Mouse (Mus musculus) limb, embryonic 11.5 days (tissue): ENCODE data around the gene Rbms3. TPM values are rescaled to one million over a fixed set of nuclear protein-coding genes. Genes with fewer than 3 reads are reported as not detected.

Experiments used
- ATAC-seq: fragments of 200-750 bp; cut with Nextera tagmentation; 2 replicates; pipeline ENCODE4 v1.8.0; 2017; ENCODE audit warnings: low read depth; ENCODE audit not compliant: insufficient number of reproducible peaks, low FRiP score, low TSS enrichment
- DNase-seq: peaks from one replicate; pipeline ENCODE4 v3.0.0-alpha.2; 2015; ENCODE audit warnings: low spot score
- H3K27ac ChIP-seq: fragments of 300-500 bp; sonication (generic); replicated peaks from 2 replicates; pipeline ENCODE4 v1.5.1; 2014; ENCODE audit warnings: low read depth, mild to moderate bottlenecking, low read length
- H3K27me3 ChIP-seq: fragments of 300-500 bp; sonication (generic); 2 replicates; pipeline ENCODE4 v1.6.1; 2014; ENCODE audit warnings: mild to moderate bottlenecking, low read length, mixed read lengths; ENCODE audit not compliant: control insufficient read depth, insufficient read depth
- H3K36me3 ChIP-seq: fragments of 300-500 bp; sonication (generic); 2 replicates; pipeline ENCODE4 v1.6.1; 2014; ENCODE audit warnings: mild to moderate bottlenecking, low read length, moderate library complexity, mixed read lengths; ENCODE audit not compliant: control insufficient read depth, insufficient read depth
- H3K4me1 ChIP-seq: fragments of 300-500 bp; sonication (generic); 2 replicates; pipeline ENCODE4 v1.6.1; 2014; ENCODE audit warnings: low read length, mixed read lengths; ENCODE audit not compliant: control insufficient read depth, insufficient read depth
- H3K4me2 ChIP-seq: fragments of 300-500 bp; sonication (generic); 2 replicates; pipeline ENCODE4 v1.6.1; 2014; ENCODE audit warnings: low read depth, mild to moderate bottlenecking, moderate library complexity; ENCODE audit not compliant: severe bottlenecking
- H3K4me3 ChIP-seq: fragments of 300-500 bp; sonication (generic); 2 replicates; pipeline ENCODE4 v1.5.1; 2014; ENCODE audit warnings: low read depth, low read length
- H3K9ac ChIP-seq: fragments of 300-500 bp; sonication (generic); 2 replicates; pipeline ENCODE4 v1.6.1; 2014; ENCODE audit warnings: mild to moderate bottlenecking, low read length
- H3K9me3 ChIP-seq: fragments of 300-500 bp; sonication (generic); 2 replicates; pipeline ENCODE4 v1.6.1; 2016; ENCODE audit warnings: low read length; ENCODE audit not compliant: control insufficient read depth
- WGBS: fragments of 180-500 bp; shearing (Covaris S2); extraction: QIAGEN DNeasy Blood & Tissue Kit; methylation state at CpG from one replicate; pipeline ENCODE4 v1.1.7; 2014; 5-methylcytosine and 5-hydroxymethylcytosine counted together
- polyA plus RNA-seq: library from polyadenylated mRNA; unstranded; fragments of >200 nt; fragmentation: Nextera tagmentation; extraction: Ambion mirVana; gene quantifications from 2 replicates; pipeline ENCODE4 v1.2.1, GENCODE M21; 2014

Rbms3 gene
- polyA plus RNA-seq, 1 experiment from 2014 or later, result 51.9 TPM

DNA sequence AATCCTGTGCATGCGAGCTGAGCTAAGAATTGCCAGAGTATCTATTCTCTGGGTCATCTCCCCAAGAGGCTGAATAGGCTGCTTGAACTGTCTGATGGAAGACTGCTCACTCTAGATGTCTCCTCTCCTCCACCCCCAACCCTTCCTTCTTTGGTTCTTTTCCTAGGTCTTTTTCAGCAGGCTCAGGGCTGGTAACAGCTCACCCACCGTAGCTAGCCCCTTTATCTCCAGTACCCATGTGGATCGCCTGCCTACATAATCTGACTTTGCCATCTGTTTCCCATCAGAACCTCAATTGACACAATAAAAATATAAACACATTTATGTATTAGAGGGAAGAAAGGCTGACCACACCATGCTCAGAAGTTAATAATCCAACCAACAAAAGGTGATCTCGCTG lies 225.1 kb downstream of the Rbms3 start:
- ATAC-seq (no peak), DNase-seq (no peak)
- Histone ChIP-seq H3K9ac (no peak overlapping the region), H3K9me3 (no peaks in the 10 kb centered on the region), H3K27me3 (no peaks in the 10 kb centered on the region), H3K4me3 (no peak overlapping the region), H3K36me3 (no peaks in the 10 kb centered on the region), H3K4me1 (peaks cover 4% of the 10 kb centered on the region; the same call in 1 of the 2 replicates), H3K4me2 (no peak overlapping the region), H3K27ac (no peak overlapping the region)
- 58% methylated on average over 4 of the region's 4 CpGs for WGBS

DNA sequence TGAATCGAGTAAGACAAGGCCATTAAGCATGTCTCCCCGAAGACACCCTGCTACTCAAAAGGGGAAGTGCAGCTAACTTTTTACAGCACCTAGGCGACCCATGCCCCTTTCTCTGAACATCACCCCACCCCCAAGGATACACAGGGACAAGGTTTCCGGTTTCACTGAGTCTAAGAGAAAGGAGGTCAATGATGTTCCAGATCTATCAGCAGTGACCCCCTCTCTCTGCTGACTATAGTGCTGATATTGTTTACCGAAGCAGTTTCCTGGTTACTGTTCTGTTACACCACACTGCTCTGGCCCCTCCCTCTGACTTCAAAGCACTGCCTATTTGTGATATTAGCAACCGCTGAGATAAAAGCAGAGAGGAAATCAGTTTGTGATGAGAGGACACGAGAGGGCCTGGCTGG lies 229.4 kb downstream of the Rbms3 start:
- H3K4me2 ChIP-seq, result no peak overlapping the region
- WGBS, result 11% methylated on average over 7 of the region's 7 CpGs
- peaks cover 4% of the 10 kb centered on the region; the same call in 1 of the 2 replicates for H3K4me1 ChIP-seq
- H3K4me3 ChIP-seq, result no peak overlapping the region
- no peaks in the 10 kb centered on the region for H3K9me3 ChIP-seq
- DNase-seq (no peak), ATAC-seq (no peak)
- no peak overlapping the region for H3K27ac ChIP-seq
- H3K36me3 ChIP-seq, result no peaks in the 10 kb centered on the region
- no peak overlapping the region for H3K9ac ChIP-seq
- no peaks in the 10 kb centered on the region for H3K27me3 ChIP-seq

DNA sequence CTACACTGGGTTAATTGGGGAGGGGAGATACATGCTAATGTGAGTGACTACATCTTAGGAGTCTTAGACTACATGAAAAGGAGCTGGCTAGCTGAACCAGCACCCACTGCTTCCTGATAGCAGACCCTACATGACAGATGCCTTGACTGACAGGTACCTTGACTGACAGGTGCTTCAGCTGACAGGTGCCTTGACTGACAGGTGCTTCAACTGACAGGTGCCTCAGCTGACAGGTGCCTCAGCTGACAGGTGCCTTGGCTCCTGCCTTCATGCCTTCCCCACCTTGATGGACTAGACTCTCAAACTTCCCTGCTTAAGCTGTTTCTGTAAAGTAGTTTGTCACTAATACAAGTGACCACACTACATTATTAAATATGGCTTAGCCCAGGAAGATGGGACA lies 232.6 kb downstream of the Rbms3 start:
- H3K4me3 ChIP-seq, result no peak overlapping the region
- ATAC-seq (no peak), DNase-seq (no peak)
- no peak overlapping the region for H3K4me2 ChIP-seq
- no peaks in the 10 kb centered on the region for H3K9me3 ChIP-seq
- no peaks in the 10 kb centered on the region for H3K36me3 ChIP-seq
- no peaks in the 10 kb centered on the region for H3K27me3 ChIP-seq
- H3K9ac ChIP-seq, result no peak overlapping the region
- H3K27ac ChIP-seq, result no peak overlapping the region
- H3K4me1 ChIP-seq, result peaks cover 4% of the 10 kb centered on the region; the same call in 1 of the 2 replicates

DNA sequence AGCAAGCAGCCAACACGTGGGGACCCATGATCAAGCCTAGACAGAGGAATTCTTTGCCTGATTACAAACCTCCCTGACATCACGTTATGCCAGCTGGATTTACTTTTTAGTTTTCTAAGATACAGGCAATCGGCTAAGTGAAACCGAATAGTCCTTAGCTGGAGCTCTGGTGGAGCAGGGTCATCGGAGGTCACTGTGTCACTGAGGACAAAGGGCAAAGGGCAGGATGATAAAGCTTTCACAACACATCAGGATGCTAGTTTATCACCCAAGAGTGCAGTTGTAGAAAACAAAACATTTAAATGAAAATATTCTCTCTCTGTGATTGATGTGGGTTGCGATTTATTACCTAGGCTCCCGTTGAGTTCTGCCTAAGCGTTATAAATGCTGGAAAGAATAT lies 233.1 kb downstream of the Rbms3 start:
- Histone ChIP-seq H3K9me3 (no peaks in the 10 kb centered on the region), H3K4me2 (no peak overlapping the region), H3K27ac (no peak overlapping the region), H3K4me1 (peaks cover 4% of the 10 kb centered on the region; the same call in 1 of the 2 replicates), H3K36me3 (no peaks in the 10 kb centered on the region), H3K9ac (no peak overlapping the region), H3K27me3 (no peaks in the 10 kb centered on the region), H3K4me3 (no peak overlapping the region)
- ATAC-seq, result no peak
- 52% methylated on average over 8 of the region's 8 CpGs for WGBS
- DNase-seq, result no peak

DNA sequence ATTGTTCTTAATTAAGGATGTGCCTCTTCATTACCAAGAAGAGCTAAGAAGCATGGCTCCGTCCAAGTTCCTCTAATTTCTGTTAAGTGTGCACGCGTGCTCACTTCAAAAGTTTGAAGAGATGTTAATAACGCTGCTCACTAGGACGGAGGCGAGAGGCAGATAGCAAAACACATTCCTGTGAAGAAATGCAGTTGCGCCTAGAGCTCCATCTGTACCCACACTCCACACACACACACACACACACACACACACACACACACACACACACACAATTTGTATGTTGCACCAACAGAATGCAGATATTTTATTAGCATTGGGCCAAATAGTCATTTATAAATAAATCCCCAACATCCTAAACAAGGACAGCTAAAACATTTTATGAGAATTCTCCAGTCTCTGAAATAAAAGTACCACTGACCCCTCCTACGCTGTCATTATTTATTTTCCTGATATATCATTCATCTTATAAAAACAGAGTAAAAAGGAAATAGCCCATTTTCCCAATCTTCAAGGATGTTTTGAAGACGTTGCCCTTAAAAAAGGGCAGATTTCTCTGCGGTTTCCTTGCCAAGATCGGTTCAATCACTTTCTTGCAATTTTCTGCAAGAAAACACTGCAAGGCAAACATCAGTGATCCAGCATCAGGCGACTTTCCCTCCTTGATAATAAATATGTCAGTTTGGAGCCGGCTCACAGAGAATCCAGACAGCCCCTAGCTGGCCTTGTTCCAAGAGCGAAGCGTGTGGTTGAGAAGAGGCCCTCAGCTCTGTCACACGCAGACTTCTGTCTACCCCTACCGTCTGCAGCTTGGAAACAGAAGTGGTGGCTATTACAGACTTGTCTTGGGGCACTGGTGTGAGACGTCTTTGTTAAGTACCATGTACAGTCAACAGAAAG lies 235.8 kb downstream of the Rbms3 start:
- no peaks in the 10 kb centered on the region for H3K27me3 ChIP-seq
- no peak overlapping the region for H3K9ac ChIP-seq
- H3K36me3 ChIP-seq, result no peaks in the 10 kb centered on the region
- no peak overlapping the region for H3K27ac ChIP-seq
- 64% methylated on average over 18 of the region's 18 CpGs for WGBS
- H3K4me3 ChIP-seq, result no peak overlapping the region
- ATAC-seq (no peak), DNase-seq (peak; percentile 39)
- H3K9me3 ChIP-seq, result no peaks in the 10 kb centered on the region
- H3K4me2 ChIP-seq, result no peak overlapping the region
- no peaks in the 10 kb centered on the region for H3K4me1 ChIP-seq

DNA sequence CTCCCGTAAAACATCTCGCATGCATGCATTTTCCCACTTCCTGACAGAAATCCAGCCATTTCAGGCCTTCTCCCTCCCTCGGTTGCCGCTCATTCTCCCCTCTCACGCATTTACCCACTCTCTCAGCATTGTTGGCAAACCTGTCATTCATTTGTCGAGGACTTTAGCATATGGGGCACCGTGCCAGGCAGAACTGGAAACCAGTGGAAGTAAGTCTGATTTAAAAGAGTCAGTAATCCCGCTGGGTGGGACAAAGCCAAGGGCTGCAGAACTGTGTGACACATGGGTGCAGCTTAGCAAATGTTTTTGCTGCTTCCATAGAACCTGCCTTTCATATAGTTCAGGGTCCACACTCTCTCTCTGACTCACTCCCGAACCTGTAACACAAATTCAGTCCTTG lies 241.7 kb downstream of the Rbms3 start:
- Histone ChIP-seq H3K4me3 (no peak overlapping the region), H3K4me2 (no peak overlapping the region), H3K9ac (no peak overlapping the region), H3K27ac (no peak overlapping the region), H3K4me1 (no peaks in the 10 kb centered on the region), H3K36me3 (no peaks in the 10 kb centered on the region), H3K9me3 (no peaks in the 10 kb centered on the region), H3K27me3 (no peaks in the 10 kb centered on the region)
- DNase-seq, result no peak
- ATAC-seq, result no peak
- 89% methylated on average over 9 of the region's 9 CpGs for WGBS

DNA sequence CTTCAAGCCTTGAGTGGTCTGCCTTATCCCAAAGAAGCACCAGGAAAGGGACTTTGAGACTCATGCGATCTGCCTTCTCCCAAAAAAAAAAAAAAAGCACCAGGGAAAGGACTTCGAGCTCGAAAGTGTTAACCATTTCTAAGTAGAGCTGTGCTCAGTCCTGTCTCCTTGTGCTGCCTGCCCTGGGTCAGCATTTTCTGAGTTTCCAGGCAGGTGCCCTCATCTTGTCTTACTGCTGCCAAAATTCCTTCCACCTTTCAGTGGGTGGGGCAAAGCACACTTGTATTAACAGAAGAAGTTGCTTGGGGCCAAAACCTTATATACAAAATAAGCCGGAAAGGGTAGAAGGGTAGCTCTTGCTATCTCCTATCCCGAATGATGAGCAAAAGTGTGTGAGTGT lies 248.8 kb downstream of the Rbms3 start:
- H3K36me3 ChIP-seq, result no peaks in the 10 kb centered on the region
- H3K4me3 ChIP-seq, result no peak overlapping the region
- no peak overlapping the region for H3K27ac ChIP-seq
- H3K4me1 ChIP-seq, result peaks cover 6% of the 10 kb centered on the region; the same call in 1 of the 2 replicates
- ATAC-seq (no peak), DNase-seq (no peak)
- WGBS, result 87% methylated on average over 5 of the region's 5 CpGs
- H3K4me2 ChIP-seq, result no peak overlapping the region
- H3K27me3 ChIP-seq, result no peaks in the 10 kb centered on the region
- H3K9me3 ChIP-seq, result no peaks in the 10 kb centered on the region
- no peak overlapping the region for H3K9ac ChIP-seq

DNA sequence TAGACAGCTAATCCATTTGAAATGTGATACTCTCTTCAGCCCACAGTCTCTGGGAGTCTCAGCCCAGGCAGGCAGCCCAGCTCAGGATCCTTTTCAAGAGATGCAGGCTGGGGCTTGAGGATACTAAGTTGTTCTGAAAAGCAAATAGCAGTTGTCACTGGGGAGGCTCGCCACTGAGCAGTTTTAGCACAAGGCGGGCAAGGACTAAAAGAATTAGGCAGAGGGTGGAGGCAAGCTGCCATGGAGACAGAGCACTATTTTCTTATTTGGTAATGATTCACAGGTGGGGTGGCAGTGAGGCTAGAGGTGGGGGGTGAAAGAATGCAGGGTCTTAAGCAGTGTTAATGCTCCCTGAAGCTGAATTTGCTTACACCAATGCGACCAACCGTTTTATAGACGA lies 249.6 kb downstream of the Rbms3 start:
- Histone ChIP-seq H3K9me3 (no peaks in the 10 kb centered on the region), H3K27me3 (no peaks in the 10 kb centered on the region), H3K27ac (peak overlapping the region; percentile 53; the same call in 1 of the 2 replicates), H3K4me3 (no peak overlapping the region), H3K36me3 (no peaks in the 10 kb centered on the region), H3K4me2 (no peak overlapping the region), H3K9ac (no peak overlapping the region), H3K4me1 (peaks cover 6% of the 10 kb centered on the region; the same call in 1 of the 2 replicates)
- ATAC-seq (peak; percentile 52; the same call in 1 of the 2 replicates), DNase-seq (peak; percentile 60)
- 12% methylated on average over 5 of the region's 5 CpGs for WGBS
